Mouse (Mus musculus): ENCODE measurements around the gene Park7.

DNA sequence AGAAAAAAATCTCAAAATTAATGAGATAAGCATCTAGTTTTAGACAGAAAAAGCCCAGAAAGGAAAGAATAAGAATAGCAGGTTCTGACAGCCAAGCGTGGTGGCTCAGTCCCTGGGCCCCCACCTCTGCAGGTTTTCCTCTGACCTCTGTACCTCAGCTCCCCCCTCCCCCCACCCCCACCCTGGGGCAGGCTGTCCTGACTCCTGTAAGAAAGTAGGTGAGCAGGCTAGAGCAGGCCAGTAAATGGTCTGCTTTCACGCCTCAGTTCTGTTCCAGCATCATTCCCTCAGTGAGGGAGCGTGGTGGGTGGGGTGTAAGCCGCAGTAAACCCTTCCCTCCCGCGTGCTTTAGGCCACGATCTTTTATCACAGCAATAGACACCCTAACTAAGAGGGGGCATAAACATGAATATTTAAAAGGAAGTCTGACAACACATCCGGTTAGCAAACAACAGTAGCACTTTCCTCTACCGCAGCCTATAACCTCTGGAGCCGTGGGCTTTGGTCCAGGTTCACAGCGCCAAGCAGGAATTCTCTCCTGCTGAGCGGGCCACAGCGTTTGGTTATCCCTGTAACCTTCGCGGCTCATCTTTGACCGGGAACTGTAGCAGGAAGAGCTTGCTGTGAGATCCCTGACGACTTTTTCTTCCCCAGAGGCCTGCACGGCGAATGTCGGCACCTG, 24.8 kb downstream of the Park7 start:
- TF ChIP-seq POLR2A (IDR thresholded peaks at IDR 0.05; ENCODE audit: borderline replicate concordance, extremely low read depth, low read depth, low read length) (no peak), CTCF (IDR thresholded peaks at IDR 0.05; ENCODE audit: insufficient read depth, low read length) (no peak)
